Mouse (Mus musculus) hindbrain, embryonic 15.5 days (tissue): ENCODE data around the gene Nemp1. TPM values are rescaled to one million over a fixed set of nuclear protein-coding genes. Genes with fewer than 3 reads are reported as not detected.

Source experiments
- ATAC-seq: fragments of 200-750 bp; cut with Nextera tagmentation; 2 replicates; pipeline ENCODE4 v1.8.0; 2017; ENCODE audit warnings: low read depth, moderate number of reproducible peaks, moderate TSS enrichment; ENCODE audit not compliant: low FRiP score
- H3K27ac ChIP-seq: fragments of 300-500 bp; sonication (generic); replicated peaks from 2 replicates; pipeline ENCODE4 v1.5.1; 2015; ENCODE audit warnings: mild to moderate bottlenecking, inconsistent platforms
- H3K27me3 ChIP-seq: fragments of 300-500 bp; sonication (generic); 2 replicates; pipeline ENCODE4 v1.6.1; 2015; ENCODE audit warnings: control low read depth, inconsistent platforms
- H3K36me3 ChIP-seq: fragments of 300-500 bp; sonication (generic); 2 replicates; pipeline ENCODE4 v1.6.1; 2015; ENCODE audit warnings: control low read depth, inconsistent platforms
- H3K4me1 ChIP-seq: fragments of 300-500 bp; sonication (generic); replicated peaks from 2 replicates; pipeline ENCODE4 v1.6.1; 2015; ENCODE audit warnings: control low read depth, inconsistent platforms
- H3K4me2 ChIP-seq: fragments of 300-500 bp; sonication (generic); 2 replicates; pipeline ENCODE4 v1.6.1; 2015; ENCODE audit warnings: moderate library complexity, mild to moderate bottlenecking, inconsistent platforms
- H3K4me3 ChIP-seq: fragments of 300-500 bp; sonication (generic); 2 replicates; pipeline ENCODE4 v1.5.1; 2015; ENCODE audit warnings: mild to moderate bottlenecking, inconsistent platforms
- H3K9ac ChIP-seq: fragments of 300-500 bp; sonication (generic); 2 replicates; pipeline ENCODE4 v1.6.1; 2015; ENCODE audit warnings: inconsistent platforms
- H3K9me3 ChIP-seq: fragments of 300-500 bp; sonication (generic); 2 replicates; pipeline ENCODE4 v1.6.1; 2016; ENCODE audit warnings: control low read depth, inconsistent platforms
- WGBS: fragments of 180-500 bp; shearing (Covaris S2); methylation state at CpG from one replicate; pipeline ENCODE4 v1.1.7; 2015; 5-methylcytosine and 5-hydroxymethylcytosine counted together
- polyA plus RNA-seq: library from polyadenylated mRNA; unstranded; fragments of >200 nt; fragmentation: Nextera tagmentation; extraction: Ambion mirVana; gene quantifications from 2 replicates; pipeline ENCODE4 v1.2.1, GENCODE M21; 2015

The Nemp1 gene
- polyA plus RNA-seq, 1 experiment from 2014 or later, result 3.1 TPM

GRCm38 (mm10) chr10:127626433-127626832 lies 40.3 kb upstream of the Nemp1 start:
- Histone ChIP-seq H3K27me3 (no peaks in the 10 kb centered on the region), H3K4me1 (no peaks in the 10 kb centered on the region; the same call in 1 of the 2 replicates), H3K4me2 (no peak overlapping the region), H3K9me3 (no peaks in the 10 kb centered on the region), H3K36me3 (no peaks in the 10 kb centered on the region), H3K9ac (no peak overlapping the region), H3K27ac (no peak overlapping the region), H3K4me3 (no peak overlapping the region)
- no peak for ATAC-seq
- WGBS, result 91% methylated on average over 3 of the region's 3 CpGs

- Histone ChIP-seq H3K4me3 (no peak overlapping the region), H3K4me2 (no peak overlapping the region), H3K27me3 (no peaks in the 10 kb centered on the region), H3K9ac (no peak overlapping the region), H3K4me1 (no peaks in the 10 kb centered on the region), H3K36me3 (no peaks in the 10 kb centered on the region), H3K9me3 (no peaks in the 10 kb centered on the region), H3K27ac (no peak overlapping the region)
- 88% methylated on average over 10 of the region's 10 CpGs for WGBS
- ATAC-seq, result no peak
Observed at GRCm38 (mm10) chr10:127631261-127632214, 35.2 kb upstream of the Nemp1 start.

- no peak overlapping the region for H3K27ac ChIP-seq
- no peak overlapping the region for H3K9ac ChIP-seq
- no peaks in the 10 kb centered on the region for H3K4me1 ChIP-seq
- H3K36me3 ChIP-seq, result no peaks in the 10 kb centered on the region
- H3K4me2 ChIP-seq, result no peak overlapping the region
- no peaks in the 10 kb centered on the region for H3K27me3 ChIP-seq
- no peak for ATAC-seq
- H3K4me3 ChIP-seq, result no peak overlapping the region
- H3K9me3 ChIP-seq, result no peaks in the 10 kb centered on the region
- WGBS, result 80% methylated on average over 7 of the region's 7 CpGs
Observed at GRCm38 (mm10) chr10:127632668-127633271, 33.9 kb upstream of the Nemp1 start.

GRCm38 (mm10) chr10:127640421-127640820 lies 26.3 kb upstream of the Nemp1 start:
- ATAC-seq, result no peak
- Histone ChIP-seq H3K4me3 (no peak overlapping the region), H3K27me3 (peaks cover 26% of the 10 kb centered on the region), H3K4me2 (no peak overlapping the region), H3K36me3 (no peaks in the 10 kb centered on the region), H3K4me1 (peaks cover 20% of the 10 kb centered on the region), H3K9ac (no peak overlapping the region), H3K9me3 (no peaks in the 10 kb centered on the region), H3K27ac (no peak overlapping the region)
- 78% methylated on average over 5 of the region's 5 CpGs for WGBS

GRCm38 (mm10) chr10:127641861-127642771 lies 24.6 kb upstream of the Nemp1 start:
- Histone ChIP-seq H3K36me3 (no peaks in the 10 kb centered on the region), H3K27me3 (peaks cover 26% of the 10 kb centered on the region), H3K27ac (peak overlapping the region; percentile 63), H3K9me3 (no peaks in the 10 kb centered on the region), H3K4me1 (peaks cover 20% of the 10 kb centered on the region), H3K4me2 (peak overlapping the region; percentile 58), H3K4me3 (peak overlapping the region; percentile 38), H3K9ac (no peak overlapping the region)
- WGBS, result 8% methylated on average over 19 of the region's 19 CpGs
- ATAC-seq, result peak; percentile 81

- peak within 1 kb of the TSS; percentile 16; the same call in 1 of the 2 replicates for H3K9ac ChIP-seq
- H3K9me3 ChIP-seq, result no peaks in the 10 kb centered on the region
- WGBS, result 5% methylated on average over 34 of the region's 37 CpGs
- H3K36me3 ChIP-seq, result no peaks in the 10 kb centered on the region
- ATAC-seq, result peak; percentile 51; the same call in 1 of the 2 replicates
- H3K27me3 ChIP-seq, result peaks cover 26% of the 10 kb centered on the region
- H3K4me2 ChIP-seq, result peak within 1 kb of the TSS; percentile 58
- H3K4me3 ChIP-seq, result peak within 1 kb of the TSS; percentile 38
- peaks cover 20% of the 10 kb centered on the region for H3K4me1 ChIP-seq
- H3K27ac ChIP-seq, result peak within 1 kb of the TSS; percentile 63
Observed at GRCm38 (mm10) chr10:127642772-127643552, 23.7 kb upstream of the Nemp1 start, which contains the start of gene Stat6. TSS of gene Stat6 (plus strand) at chr10:127642986.

- Histone ChIP-seq H3K27ac (peak overlapping the region; percentile 63), H3K9ac (0 out of 2 replicates have a peak overlapping the region, but pooled peaks have one; percentile 16), H3K27me3 (peaks cover 26% of the 10 kb centered on the region), H3K4me3 (peak overlapping the region; percentile 38), H3K4me1 (peaks cover 20% of the 10 kb centered on the region), H3K4me2 (peak overlapping the region; percentile 58), H3K36me3 (no peaks in the 10 kb centered on the region), H3K9me3 (no peaks in the 10 kb centered on the region)
- ATAC-seq, result peak; percentile 52; the same call in 1 of the 2 replicates
- 2% methylated on average over 25 of the region's 25 CpGs for WGBS
Observed at GRCm38 (mm10) chr10:127643553-127644238, 23.0 kb upstream of the Nemp1 start.

GRCm38 (mm10) chr10:127645791-127646190 lies 20.9 kb upstream of the Nemp1 start:
- no peaks in the 10 kb centered on the region for H3K36me3 ChIP-seq
- no peak overlapping the region for H3K4me3 ChIP-seq
- no peaks in the 10 kb centered on the region for H3K9me3 ChIP-seq
- peaks cover 26% of the 10 kb centered on the region for H3K27me3 ChIP-seq
- no peak overlapping the region for H3K27ac ChIP-seq
- H3K4me2 ChIP-seq, result no peak overlapping the region
- peaks cover 20% of the 10 kb centered on the region for H3K4me1 ChIP-seq
- 61% methylated on average over 2 of the region's 2 CpGs for WGBS
- H3K9ac ChIP-seq, result no peak overlapping the region
- ATAC-seq, result no peak

- no peak overlapping the region for H3K9ac ChIP-seq
- peak overlapping the region; percentile 27; the same call in 1 of the 2 replicates for H3K4me2 ChIP-seq
- H3K9me3 ChIP-seq, result no peaks in the 10 kb centered on the region
- H3K27me3 ChIP-seq, result no peaks in the 10 kb centered on the region
- H3K36me3 ChIP-seq, result no peaks in the 10 kb centered on the region
- no peaks in the 10 kb centered on the region for H3K4me1 ChIP-seq
- ATAC-seq, result no peak
- WGBS, result 56% methylated on average over 21 of the region's 21 CpGs
- no peak overlapping the region for H3K27ac ChIP-seq
- 0 out of 2 replicates have a peak overlapping the region, but pooled peaks have one; percentile 10 for H3K4me3 ChIP-seq
Observed at GRCm38 (mm10) chr10:127652906-127653638, 13.6 kb upstream of the Nemp1 start.

- Histone ChIP-seq H3K4me1 (no peaks in the 10 kb centered on the region), H3K36me3 (no peaks in the 10 kb centered on the region), H3K4me2 (no peak overlapping the region), H3K4me3 (no peak overlapping the region), H3K27me3 (no peaks in the 10 kb centered on the region), H3K9me3 (no peaks in the 10 kb centered on the region), H3K27ac (no peak overlapping the region), H3K9ac (no peak overlapping the region)
- 77% methylated on average over 16 of the region's 16 CpGs for WGBS
- no peak for ATAC-seq
Observed at GRCm38 (mm10) chr10:127654970-127655579, 11.6 kb upstream of the Nemp1 start.
